Mouse (Mus musculus) forebrain, postnatal 0 days (tissue): ENCODE results near the gene Cd82. TPM values are rescaled to one million over a fixed set of nuclear protein-coding genes. Genes with fewer than 3 reads are reported as not detected.

Experiments
- ATAC-seq: fragments of 200-750 bp; cut with Nextera tagmentation; 2 replicates; pipeline ENCODE4 v1.8.0; 2017; ENCODE audit warnings: mild to moderate bottlenecking, moderate library complexity
- DNase-seq: peaks from one replicate; pipeline ENCODE4 v3.0.0-alpha.2; 2015
- H3K27ac ChIP-seq: fragments of 300-500 bp; sonication (generic); 2 replicates; pipeline ENCODE4 v1.5.1; 2014; ENCODE audit warnings: low read depth, mild to moderate bottlenecking, antibody characterized with exemption, low read length, moderate library complexity, mixed read lengths
- H3K27me3 ChIP-seq: fragments of 300-500 bp; sonication (generic); 2 replicates; pipeline ENCODE4 v1.6.1; 2014; ENCODE audit warnings: mild to moderate bottlenecking, low read length, mixed read lengths; ENCODE audit not compliant: insufficient read depth
- H3K36me3 ChIP-seq: fragments of 300-500 bp; sonication (generic); 2 replicates; pipeline ENCODE4 v1.6.1; 2014; ENCODE audit warnings: mild to moderate bottlenecking, moderate library complexity; ENCODE audit not compliant: insufficient read depth
- H3K4me1 ChIP-seq: fragments of 300-500 bp; sonication (generic); 2 replicates; pipeline ENCODE4 v1.6.1; 2014; ENCODE audit warnings: antibody characterized with exemption; ENCODE audit not compliant: insufficient read depth
- H3K4me2 ChIP-seq: fragments of 300-500 bp; sonication (generic); 2 replicates; pipeline ENCODE4 v1.6.1; 2014; ENCODE audit warnings: low read depth, mild to moderate bottlenecking, moderate library complexity
- H3K4me3 ChIP-seq: fragments of 300-500 bp; sonication (generic); 2 replicates; pipeline ENCODE4 v1.5.1; 2014; ENCODE audit warnings: low read depth, low read length, mixed read lengths
- H3K9ac ChIP-seq: fragments of 300-500 bp; sonication (generic); 2 replicates; pipeline ENCODE4 v1.6.1; 2014; ENCODE audit warnings: mild to moderate bottlenecking
- H3K9me3 ChIP-seq: fragments of 300-500 bp; sonication (generic); 2 replicates; pipeline ENCODE4 v1.6.1; 2016; ENCODE audit warnings: low read length
- CTCF ChIP-seq: sonication (generic); IDR thresholded peaks from 2 replicates; pipeline ENCODE4 v1.5.1; 2016; ENCODE audit warnings: antibody characterized with exemption, control low read depth, low read depth
- WGBS: fragments of 180-500 bp; shearing (Covaris S2); extraction: QIAGEN DNeasy Blood & Tissue Kit; methylation state at CpG from one replicate; pipeline ENCODE4 v1.1.7; 2014; 5-methylcytosine and 5-hydroxymethylcytosine counted together
- polyA plus RNA-seq: library from polyadenylated mRNA; unstranded; fragments of >200 nt; fragmentation: Nextera tagmentation; extraction: Ambion mirVana; gene quantifications from 2 replicates; pipeline ENCODE4 v1.2.1, GENCODE M21; 2015
- total RNA-seq: library from RNA; depleted of rRNA; stranded (reverse); fragments of >200 nt; gene quantifications from 2 replicates; pipeline ENCODE4 v1.2.3, GENCODE M21; 2014

Gene Cd82
- total and polyA plus RNA-seq, 2 experiments from 2014 or later = 9.7 to 20.7 TPM

- no peak overlapping the region for H3K9ac ChIP-seq
- WGBS = 87% methylated on average over 7 of the region's 7 CpGs
- no peak overlapping the region for H3K4me3 ChIP-seq
- no peak overlapping the region for H3K27ac ChIP-seq
- DNase-seq = no peak
- TF ChIP-seq CTCF = no peak
- no peak overlapping the region for H3K4me2 ChIP-seq
- no peaks in the 10 kb centered on the region for H3K36me3 ChIP-seq
- H3K9me3 ChIP-seq = no peaks in the 10 kb centered on the region
- H3K4me1 ChIP-seq = no peaks in the 10 kb centered on the region; the same call in 1 of the 2 replicates
- no peaks in the 10 kb centered on the region for H3K27me3 ChIP-seq
- ATAC-seq = no peak
Measured at GRCm38 (mm10) chr2:93444280-93444679, 18.7 kb downstream of the Cd82 start.

DNA sequence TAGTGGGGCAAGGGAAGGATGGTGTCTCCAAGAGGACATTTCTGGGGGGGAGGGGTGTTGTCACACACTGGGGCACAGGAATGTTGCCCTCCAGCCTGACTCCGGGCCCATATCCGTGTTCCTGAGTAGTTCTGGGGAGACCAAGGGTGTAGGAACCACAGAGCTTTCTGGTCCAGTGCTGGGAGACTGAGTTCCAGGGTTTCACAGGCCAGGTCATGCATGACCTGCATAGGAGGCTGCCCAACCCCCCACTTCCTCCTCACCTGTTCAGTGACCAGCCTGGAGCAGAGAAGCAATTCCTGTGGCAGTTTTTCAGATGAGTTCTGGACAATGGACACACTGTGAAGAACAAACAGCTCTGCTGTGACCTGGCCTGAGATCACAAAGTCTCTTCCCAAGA is 19.8 kb downstream of the Cd82 start:
- no peak for TF ChIP-seq CTCF
- Histone ChIP-seq H3K9ac (no peak overlapping the region), H3K9me3 (no peaks in the 10 kb centered on the region), H3K4me2 (no peak overlapping the region), H3K36me3 (no peaks in the 10 kb centered on the region), H3K27me3 (no peaks in the 10 kb centered on the region), H3K27ac (no peak overlapping the region), H3K4me3 (no peak overlapping the region), H3K4me1 (no peaks in the 10 kb centered on the region; the same call in 1 of the 2 replicates)
- DNase-seq = no peak
- no peak for ATAC-seq
- WGBS = 87% methylated on average over 2 of the region's 2 CpGs

GRCm38 (mm10) chr2:93439812-93440559 is 23.0 kb downstream of the Cd82 start:
- no peak overlapping the region for H3K9ac ChIP-seq
- TF ChIP-seq CTCF = no peak
- 38% methylated on average over 12 of the region's 12 CpGs for WGBS
- DNase-seq (no peak), ATAC-seq (peak; percentile 40; the same call in 1 of the 2 replicates)
- H3K4me1 ChIP-seq = no peaks in the 10 kb centered on the region; the same call in 1 of the 2 replicates
- no peaks in the 10 kb centered on the region for H3K27me3 ChIP-seq
- no peaks in the 10 kb centered on the region for H3K36me3 ChIP-seq
- H3K27ac ChIP-seq = no peak overlapping the region
- no peak overlapping the region for H3K4me3 ChIP-seq
- no peaks in the 10 kb centered on the region for H3K9me3 ChIP-seq
- H3K4me2 ChIP-seq = no peak overlapping the region

DNA sequence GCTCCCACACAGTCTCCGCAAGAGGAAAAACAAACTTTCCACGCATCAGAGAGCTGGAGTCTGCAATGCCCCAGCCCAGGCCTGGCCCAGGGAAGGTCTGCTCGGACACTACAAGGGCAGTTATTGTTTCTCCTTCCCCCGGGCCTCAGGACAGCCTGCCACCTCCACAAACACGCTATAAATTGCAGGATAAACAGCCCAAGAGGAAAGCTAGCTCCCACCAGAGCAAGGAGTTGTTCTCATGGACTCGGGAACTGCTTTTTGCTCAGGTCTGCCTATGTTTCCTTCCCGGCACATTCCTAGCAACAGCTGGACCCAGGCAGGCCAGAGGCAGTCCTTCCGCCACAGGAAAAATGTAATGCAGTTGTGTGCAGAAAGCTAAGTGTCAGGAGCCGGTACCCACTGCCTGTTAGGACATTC is 23.6 kb downstream of the Cd82 start:
- WGBS = 65% methylated on average over 9 of the region's 9 CpGs
- H3K9ac ChIP-seq = no peak overlapping the region

GRCm38 (mm10) chr2:93438335-93438734 is 24.6 kb downstream of the Cd82 start:
- no peaks in the 10 kb centered on the region; the same call in 1 of the 2 replicates for H3K4me1 ChIP-seq
- H3K4me3 ChIP-seq = no peak overlapping the region
- H3K36me3 ChIP-seq = no peaks in the 10 kb centered on the region
- ATAC-seq (no peak), DNase-seq (no peak)
- H3K27ac ChIP-seq = no peak overlapping the region
- no peaks in the 10 kb centered on the region for H3K9me3 ChIP-seq
- H3K9ac ChIP-seq = no peak overlapping the region
- H3K4me2 ChIP-seq = no peak overlapping the region
- TF ChIP-seq CTCF = no peak
- WGBS = 76% methylated on average over 6 of the region's 6 CpGs
- H3K27me3 ChIP-seq = no peaks in the 10 kb centered on the region

More for the DNA sequence above, 23.6 kb downstream of the Cd82 start:
- H3K4me2 ChIP-seq = no peak overlapping the region
- H3K4me3 ChIP-seq = no peak overlapping the region
- no peaks in the 10 kb centered on the region for H3K9me3 ChIP-seq
- TF ChIP-seq CTCF = no peak
- H3K27me3 ChIP-seq = no peaks in the 10 kb centered on the region
- H3K27ac ChIP-seq = no peak overlapping the region
- ATAC-seq (no peak), DNase-seq (no peak)
- H3K4me1 ChIP-seq = no peaks in the 10 kb centered on the region; the same call in 1 of the 2 replicates
- no peaks in the 10 kb centered on the region for H3K36me3 ChIP-seq

GRCm38 (mm10) chr2:93435577-93435976 is 27.4 kb downstream of the Cd82 start:
- WGBS = 82% methylated on average over 4 of the region's 4 CpGs
- Histone ChIP-seq H3K4me1 (no peaks in the 10 kb centered on the region; the same call in 1 of the 2 replicates), H3K9me3 (no peaks in the 10 kb centered on the region), H3K36me3 (no peaks in the 10 kb centered on the region), H3K27me3 (no peaks in the 10 kb centered on the region), H3K9ac (no peak overlapping the region), H3K4me3 (no peak overlapping the region), H3K4me2 (no peak overlapping the region), H3K27ac (no peak overlapping the region)
- ATAC-seq (no peak), DNase-seq (no peak)
- no peak for TF ChIP-seq CTCF

- WGBS = 84% methylated on average over 3 of the region's 3 CpGs
- Histone ChIP-seq H3K4me3 (no peak overlapping the region), H3K4me2 (no peak overlapping the region), H3K27ac (no peak overlapping the region), H3K4me1 (no peaks in the 10 kb centered on the region; the same call in 1 of the 2 replicates), H3K9me3 (no peaks in the 10 kb centered on the region), H3K36me3 (no peaks in the 10 kb centered on the region), H3K27me3 (no peaks in the 10 kb centered on the region), H3K9ac (no peak overlapping the region)
- DNase-seq (no peak), ATAC-seq (no peak)
- TF ChIP-seq CTCF = no peak
Measured at GRCm38 (mm10) chr2:93434896-93435295, 28.0 kb downstream of the Cd82 start.
